Mouse (Mus musculus) cerebellum, postnatal 25 days (tissue): ENCODE data around the gene Ndufb2.

ENCODE experiments used
- DNase-seq, 2 experiments: peaks; one replicate each; pipeline ENCODE4 v3.0.0; 2021; ENCODE audit warnings: mixed read lengths in 2 of 2

Ndufb2 gene

DNA sequence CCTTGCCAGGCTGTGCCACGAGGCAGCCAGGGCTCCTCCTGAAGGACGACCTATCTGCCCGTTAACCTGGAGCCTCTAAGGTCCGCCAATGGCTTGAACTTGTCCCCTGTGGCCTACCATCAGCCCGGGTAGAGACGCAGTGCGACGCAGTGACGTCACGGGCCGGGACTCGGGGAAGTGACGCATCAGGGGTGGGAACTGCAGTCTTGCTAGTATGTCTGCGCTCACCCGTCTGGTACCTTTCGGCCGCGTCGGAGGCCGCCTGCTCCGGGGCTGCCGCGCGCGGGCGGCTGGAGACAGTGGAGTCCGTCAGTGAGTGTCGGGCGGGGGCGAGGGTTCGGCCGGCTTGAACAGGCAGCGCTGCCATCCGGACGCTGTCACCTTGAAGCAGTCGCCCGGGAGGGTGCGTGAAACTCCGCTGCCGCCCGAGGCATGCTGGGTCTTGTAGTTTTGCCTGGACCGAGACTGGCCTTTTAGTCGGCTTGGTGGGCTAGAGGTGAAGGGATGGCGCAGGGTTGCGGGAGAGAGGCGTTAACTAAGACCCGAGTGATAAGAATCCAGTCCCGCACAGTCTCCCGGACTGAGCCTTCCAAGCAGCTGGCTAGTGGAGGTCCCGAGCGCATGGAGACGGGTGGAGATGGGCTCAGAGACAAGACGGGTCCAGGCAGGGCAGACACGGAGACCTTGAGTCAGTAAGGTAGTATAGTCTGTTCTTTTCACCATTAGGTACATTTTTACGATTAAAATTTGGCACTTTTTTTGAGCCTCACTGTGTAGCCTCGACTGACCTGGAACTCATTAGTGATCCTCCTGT, at the start of gene Ndufb2:
TSS of gene Ndufb2 (plus strand) at position 174 of the 814 bp plus-strand sequence.
- peak; percentile 98 for DNase-seq

DNA sequence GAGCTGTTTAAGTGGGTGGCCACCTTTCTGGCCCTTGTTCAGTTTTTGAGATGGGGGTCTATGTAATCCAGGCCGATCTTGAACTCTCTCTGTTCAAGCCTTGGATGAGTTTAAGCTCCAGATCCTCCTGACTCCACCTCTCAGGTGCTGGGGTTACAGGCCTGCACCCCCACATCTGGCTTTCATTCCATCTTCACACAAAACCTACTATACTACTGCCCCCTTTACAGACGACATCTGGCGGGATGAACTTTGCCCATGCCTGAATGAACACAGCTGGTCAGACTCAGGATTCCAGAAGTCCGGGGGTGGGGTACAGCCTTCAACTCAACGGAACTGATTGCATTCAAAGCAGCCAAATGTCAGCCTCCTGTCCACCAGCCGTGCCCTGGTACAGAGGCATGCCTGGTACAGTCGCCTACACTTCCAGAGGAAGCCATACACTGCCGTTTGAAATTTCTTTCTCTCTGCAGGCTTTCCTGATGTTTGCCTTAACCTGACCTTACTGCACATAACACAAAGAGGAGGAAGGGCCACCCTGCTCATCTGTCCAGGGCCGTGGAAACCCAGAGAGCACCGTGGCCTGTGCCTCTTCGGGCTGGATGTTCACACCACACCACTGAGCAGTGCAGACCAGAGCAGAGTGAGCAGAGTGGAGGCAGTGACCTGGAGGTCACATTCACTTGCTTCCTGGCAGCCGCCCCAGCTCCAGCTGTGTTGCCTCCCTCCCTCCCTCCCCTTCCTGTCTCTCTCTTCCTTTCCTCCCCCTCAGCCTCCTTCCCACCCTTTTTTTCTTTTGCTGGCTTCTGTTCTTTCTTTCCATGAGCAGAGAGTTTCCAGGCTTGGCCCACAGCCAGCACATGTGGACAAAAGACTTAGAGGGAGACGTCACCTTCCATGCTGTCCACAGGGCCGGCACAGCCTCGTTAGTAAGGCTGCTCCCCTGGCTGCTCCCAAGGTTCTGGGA, 49.5 kb upstream of the Ndufb2 start:
- DNase-seq = peak in 1 of 2 experiments; percentile 42

DNA sequence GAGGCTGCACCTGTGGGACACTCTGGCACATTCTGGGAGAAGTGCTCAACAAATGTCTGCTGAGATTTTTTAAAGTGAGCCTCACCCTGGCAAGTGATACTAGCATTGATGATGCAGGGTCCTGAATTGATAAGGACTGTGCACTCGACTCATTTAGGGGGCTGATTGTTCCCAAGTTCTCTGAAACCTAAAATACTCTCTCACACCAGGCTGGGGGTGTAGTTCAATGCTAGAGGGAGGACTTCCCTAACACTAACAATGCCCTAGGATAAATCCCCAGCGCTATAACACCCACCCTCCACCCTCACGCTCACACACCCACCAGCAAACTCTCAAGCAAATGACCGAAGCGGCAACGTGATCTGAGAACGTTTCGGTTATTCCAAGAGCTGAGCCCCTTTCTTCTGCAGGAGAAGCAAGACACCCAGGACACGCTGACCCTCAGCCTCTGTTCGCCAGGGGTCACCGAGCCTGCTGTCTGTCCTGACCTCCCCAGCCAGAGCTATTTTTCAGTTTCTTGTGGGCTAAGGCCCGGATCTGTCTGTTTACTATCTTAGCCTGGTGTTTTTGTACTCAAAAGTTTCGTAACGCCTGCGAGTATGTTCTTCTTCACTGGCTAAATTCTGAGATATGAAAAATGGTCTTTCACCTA, 48.5 kb upstream of the Ndufb2 start:
- DNase-seq = no peak

DNA sequence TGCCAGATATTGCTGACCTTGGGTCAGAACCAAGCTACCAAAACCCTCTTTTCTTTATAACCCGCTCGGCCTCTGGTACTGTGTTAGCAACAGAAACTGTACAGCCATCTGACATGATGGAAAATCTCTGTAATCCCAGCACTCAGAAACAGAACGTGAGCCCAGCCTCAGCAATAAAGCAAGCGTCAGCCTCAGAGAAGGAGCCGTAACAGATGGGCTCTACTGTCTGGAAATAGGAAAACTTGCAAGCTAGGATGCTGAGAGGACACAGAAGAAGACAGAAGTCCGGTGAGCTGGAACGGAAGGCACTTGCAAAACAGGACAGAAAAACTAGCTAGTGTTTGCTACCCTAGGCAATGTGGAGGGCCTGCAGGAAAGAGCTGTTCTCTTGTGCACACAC, 46.9 kb upstream of the Ndufb2 start:
- DNase-seq = no peak

DNA sequence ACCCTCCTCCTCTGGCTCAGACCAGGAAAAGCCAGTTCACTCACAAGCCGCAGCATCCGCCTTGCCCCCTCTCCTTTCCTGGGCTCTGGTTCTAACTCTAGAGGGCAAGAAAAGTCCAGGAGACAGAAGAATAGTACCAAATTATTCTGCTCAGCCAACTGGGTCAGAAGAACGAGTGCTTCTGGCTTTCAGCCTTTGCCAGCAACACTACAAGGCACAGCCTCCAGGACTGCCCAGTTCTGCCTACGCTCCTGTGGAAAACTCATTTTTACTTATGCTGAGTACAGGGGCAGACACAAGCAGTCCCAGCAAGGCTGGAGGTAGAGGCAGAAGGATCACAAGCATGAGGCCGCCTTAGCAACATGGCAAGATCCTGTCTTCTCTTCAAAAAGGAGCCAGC, 44.3 kb upstream of the Ndufb2 start:
- no peak for DNase-seq

DNA sequence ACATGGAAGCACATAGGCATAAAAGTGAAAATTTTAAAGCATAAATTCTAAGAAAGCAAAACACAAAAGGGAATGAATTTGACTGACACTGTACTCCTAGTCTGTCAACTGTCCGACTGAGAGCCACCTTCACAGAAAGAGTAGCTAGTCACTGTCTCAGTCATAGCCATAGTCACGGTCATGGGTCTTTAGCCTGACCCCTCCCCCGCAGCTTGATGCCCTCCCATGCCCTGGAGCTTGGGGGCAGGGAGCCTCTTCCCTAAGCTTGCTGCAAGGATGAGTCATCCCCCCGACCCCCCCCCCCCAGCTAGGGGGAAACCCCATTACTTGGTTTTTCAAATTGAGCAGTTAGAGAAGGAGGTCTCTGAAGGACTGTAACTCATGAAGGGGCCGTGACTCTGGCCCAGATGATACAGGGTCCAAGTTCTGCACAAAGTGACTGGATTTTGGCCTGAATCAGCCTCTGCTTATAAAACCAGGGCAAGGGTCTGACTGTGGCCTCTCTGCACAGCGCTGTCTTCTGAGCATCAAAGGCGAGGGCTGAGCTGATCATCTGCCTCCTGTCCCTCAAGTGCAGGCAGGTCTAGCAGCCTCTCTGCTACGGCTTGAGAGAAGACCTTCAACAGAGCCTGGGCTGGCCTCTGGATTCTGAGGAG, 40.3 kb upstream of the Ndufb2 start:
- no peak for DNase-seq

DNA sequence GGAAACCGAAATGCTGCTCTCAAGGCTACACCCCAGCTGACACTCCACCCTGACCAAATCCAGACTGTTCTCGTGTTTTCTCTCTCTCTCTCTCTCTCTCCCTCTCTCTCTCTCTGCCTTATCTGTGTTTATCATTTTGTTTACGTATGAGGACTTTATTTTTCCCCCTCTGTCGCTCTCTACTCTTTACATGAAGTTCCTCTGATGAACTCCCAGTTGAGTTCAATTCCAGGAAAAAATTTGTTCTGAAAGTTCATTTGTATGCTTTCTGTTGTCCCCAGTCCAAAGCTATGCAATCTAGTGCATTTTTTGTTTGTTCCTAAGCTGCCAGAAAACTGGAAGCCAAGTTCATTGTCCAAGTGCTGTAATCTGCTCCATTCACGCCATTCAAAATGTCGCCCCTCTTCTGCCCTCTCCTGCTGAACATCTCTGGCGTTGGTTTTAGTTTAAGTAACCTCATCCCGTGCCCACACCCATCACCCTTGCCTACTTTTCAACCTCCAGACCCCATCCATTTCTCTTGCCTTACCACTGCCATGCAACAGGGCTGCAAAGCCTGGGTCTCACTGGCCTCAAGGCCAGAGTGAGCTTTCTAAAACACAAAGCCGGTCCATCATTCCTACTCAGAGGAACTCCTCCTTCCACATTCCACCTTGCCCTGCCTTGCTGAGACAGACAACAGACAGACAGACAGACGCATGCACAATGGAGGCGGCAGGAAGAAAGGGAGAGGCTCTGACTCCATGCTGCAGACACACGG, 37.3 kb upstream of the Ndufb2 start:
- DNase-seq = no peak

DNA sequence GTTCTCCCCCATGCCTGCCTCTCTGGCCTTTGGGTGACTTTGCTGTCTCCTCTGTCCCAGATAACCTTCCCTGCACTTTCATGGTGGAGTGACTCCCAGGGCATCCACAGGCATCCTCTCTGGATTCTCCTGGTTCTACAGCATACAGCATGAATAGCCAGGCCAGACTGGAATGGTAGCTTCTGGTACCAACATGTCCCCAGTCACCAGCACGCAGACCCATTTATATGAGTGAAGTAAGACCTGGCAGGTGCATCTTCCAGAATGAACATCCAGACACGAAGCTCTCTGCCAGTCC, 36.8 kb upstream of the Ndufb2 start:
- DNase-seq = no peak

DNA sequence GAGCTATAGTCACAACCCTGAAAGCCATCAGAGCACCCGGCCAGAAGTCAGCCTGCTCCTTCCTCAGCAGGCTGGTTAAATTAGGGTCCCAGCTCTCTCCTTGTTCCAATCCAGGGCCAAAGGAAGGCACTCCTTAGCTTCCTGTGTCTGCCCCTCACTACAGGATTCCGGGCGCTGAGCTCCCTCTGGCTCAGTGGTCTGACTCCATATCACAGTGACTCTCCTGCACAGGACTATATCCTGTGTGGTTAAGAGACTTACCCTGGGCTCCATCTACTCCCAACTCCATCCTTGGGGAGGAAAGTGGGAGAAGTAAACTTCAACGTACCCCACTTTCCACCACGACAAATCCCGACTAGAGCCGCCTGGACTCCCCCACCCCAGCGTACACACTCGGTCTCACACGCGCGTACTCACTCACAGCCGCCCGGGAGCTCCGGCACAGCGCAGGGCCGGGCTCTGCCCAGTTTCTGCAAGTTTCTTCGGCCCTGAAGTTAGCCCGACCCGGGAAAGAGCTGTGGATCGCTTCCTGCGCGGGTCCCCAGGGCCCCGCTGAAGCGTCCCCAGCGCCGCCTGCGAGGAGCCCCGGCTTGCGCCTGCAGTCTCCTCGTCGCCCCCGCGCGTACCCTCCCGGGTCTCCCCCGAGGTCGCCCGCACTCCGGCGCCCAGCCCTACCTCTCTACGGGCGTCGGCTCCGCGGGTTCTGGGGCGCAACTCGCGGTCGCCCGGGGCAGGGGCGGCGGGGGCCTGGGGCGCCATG, 35.3 kb upstream of the Ndufb2 start:
- DNase-seq = peak; percentile 58 to 61

DNA sequence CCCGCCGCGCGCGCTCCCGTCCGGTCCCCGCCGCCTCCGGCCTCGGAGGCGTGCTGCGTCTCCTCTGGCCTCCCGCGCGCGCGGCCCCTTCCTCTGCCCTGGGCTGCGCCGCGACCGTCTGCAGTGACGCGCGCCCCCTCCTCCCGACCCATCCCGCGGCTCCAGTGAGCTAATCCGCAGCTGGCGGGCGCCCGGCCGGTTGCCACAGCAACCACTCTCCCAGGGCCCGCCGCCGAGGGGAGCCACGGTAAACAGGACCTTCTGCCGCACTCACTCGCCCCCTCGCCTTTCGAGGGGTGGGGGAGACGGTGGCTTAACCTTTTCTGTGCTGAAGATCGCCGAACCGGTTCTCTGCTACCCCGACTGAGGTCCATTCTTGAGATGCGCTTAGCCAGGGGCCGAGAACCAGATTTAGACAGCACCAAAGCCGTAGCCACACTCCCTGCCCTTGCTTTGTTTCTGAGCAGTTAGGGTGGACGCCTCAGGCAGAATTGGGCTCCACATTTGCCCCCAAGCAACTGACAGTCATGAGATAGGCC, 34.6 kb upstream of the Ndufb2 start, which contains the start of gene Dennd2a:
TSS of gene Dennd2a (minus strand) at position 145 of the 539 bp plus-strand sequence.
- peak; percentile 75 to 80 for DNase-seq

DNA sequence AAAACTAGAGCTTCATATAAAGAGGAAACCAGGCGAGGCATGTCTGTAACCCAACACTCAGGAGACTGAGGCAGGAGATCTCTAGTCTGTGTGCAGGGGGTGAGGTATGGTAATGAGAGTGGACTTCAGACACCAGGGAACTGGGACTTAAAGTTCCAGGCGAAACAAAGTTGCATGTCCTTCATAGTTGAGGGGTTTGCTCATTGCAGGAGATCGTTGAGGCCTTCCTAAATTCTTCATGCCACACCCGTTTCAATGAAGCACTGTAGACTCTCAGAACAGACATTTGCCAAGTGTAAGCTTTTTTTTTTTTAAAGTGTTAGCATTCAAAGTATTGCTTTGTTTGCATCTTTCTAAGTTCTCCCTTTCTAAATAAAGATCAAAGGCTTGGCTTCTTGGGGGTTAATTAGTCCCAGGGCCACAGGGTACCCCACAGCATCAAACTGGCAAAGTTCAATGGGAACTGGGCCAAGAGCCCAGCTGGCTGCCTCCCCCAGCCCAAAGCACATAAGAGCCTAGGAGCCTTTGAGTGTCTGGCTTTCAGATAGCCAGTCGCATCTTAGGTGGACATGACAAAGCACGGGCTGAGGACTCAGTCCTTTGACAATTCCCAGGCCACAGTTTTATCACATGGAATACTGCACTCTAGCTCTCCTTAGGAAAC, 33.0 kb upstream of the Ndufb2 start:
- DNase-seq = no peak

DNA sequence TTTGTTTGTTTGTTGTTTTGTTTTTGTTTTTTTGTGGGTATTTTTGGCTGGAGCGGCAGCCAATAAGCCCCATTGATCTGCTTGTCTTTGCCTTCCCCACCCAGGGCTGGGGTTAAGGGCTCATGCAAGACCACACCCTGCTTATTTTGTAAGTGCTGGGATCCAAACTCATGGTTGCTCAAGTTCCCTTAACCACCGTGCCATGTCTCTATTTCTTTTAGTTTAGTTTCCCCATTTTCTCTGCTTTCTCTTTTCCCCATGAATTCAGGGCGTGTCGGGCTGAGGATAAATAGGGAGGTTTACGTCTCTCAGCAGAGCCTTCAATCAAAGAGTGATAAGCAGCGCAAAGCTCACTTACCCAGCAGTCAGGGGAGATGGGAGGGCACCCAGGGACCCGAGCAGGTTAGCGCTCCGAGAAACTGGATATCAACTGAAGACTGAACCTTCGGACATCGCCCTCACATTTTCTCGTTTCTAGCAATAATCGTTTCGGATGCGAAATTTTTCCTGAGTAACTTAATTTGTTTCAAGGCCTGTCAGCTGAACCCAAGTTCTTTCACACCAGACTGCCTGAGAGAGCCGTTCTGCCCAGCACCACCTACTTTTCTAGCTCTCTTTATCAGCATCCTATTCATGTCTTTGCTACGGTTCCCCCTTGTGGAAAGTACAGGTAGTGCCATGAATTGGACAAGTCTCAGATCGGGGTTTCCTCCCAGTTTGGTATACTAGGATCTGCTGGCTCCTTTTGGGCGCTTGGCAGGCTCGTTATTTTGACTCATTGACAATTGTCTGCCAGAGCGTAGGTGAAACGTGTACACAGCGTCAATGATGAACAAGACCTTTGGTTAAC, 30.0 kb upstream of the Ndufb2 start:
- peak; percentile 75 to 88 for DNase-seq

DNA sequence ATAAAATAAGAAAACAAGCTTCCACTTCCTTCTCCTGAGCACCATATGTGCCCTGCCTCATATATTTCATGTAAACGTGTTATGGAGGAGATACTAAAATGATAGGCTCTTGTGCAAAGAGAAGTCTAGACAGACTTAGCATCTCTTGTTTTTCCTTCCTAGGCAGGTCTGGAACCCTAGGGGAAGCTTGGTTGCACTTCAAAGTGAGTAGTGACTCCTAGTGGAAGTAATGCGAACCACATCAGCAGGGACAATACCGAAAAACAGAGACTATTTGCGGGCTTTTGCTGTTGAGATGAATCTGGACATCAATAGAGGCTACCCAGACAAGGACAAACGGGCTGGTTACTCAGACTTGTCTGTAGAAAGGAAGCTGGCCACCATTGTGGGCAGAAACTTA, 24.8 kb upstream of the Ndufb2 start:
- peak in 1 of 2 experiments; percentile 55 for DNase-seq

DNA sequence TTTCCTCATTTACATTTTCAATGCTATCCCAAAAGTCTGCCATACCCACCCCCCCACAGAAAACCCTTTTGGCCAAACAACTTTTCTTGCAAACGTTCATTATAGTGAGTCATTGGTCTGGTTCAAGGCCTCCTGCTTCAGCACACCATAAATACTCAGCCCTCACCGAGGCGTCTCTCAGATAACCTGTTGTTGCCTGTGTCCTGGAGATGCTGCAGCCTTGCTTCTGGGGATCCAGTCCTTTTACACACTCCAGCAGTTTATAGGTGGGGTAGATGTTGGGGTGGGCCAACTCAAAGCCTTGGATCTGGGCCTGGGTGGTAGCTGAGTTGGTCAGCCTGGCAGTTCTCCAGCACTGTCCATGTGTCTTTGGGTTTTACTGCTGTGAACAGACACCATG, 21.9 kb upstream of the Ndufb2 start:
- no peak for DNase-seq

DNA sequence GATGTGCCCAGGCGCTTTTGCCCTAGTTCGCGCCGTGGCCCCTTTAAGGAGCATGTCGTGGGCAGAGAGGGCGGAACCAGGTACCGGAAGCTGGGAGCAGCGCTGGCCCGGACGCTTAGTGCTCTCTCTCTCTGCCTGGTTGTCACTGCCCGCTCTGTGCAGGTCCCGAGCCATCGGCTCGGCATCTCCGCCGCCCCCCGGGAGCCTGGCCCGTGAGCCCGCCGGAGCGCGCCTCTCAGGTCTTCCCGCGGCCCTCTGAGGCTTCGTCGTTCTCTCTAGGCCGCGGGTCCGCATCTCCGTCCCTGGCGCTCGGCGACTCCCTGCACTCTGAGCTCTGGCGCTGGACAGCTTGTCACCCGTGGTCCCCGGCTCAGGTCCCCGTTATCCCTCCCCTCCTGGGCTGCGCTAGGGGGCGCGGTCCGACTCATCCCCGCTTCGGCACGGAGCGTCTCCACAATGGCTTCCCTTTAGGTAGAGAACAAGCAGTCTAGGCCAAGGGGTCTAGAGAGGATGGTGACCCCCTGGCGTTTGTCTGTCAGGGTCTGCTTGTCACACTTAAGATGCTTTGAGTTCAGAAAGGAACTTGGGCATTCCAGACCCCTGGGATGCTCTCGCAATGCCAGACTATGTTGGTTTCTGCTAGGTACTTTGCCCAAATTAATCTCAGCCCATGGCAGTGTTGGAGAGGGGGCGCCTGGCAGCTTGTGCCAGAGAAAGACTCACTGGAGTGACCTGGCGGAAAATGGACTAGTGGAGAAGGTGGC, 18.4 kb upstream of the Ndufb2 start, which contains the start of gene Adck2:
TSS of gene Adck2 (plus strand) at position 83 of the 764 bp plus-strand sequence.
- DNase-seq = peak; percentile 90 to 91

DNA sequence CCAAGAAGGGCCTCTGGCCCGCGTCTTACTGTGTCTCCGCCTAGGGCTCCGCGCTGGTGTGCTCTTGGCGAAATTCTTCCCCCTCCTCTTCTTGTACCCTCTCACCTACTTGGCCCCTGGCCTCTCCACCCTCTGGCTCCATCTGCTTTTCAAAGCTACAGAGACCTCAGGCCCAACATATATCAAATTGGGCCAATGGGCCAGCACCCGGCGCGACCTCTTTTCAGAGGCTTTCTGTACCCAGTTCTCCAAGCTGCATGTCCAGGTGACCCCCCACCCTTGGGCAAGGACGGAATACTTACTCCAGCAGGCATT, 17.9 kb upstream of the Ndufb2 start:
- DNase-seq = peak in 1 of 2 experiments; percentile 52

DNA sequence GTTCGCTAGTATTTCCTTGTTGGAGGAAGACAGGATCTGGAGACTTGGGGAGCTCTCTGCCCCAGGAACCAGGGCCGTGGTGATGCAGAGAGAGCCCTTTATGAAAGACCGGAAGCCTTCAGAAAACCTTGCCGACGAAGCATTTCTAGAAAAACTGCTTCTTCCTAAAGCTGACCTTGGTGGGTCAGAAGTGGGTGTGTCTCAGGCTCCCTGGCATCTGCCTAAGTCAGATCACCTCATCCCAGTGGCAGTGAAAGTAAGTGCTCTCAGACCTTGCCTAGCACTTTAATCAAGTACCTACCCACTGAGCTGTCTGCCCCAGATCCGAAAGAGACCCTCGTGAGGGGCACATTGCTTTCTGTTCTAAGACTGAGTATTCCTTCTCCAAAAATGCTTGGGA, 17.4 kb upstream of the Ndufb2 start:
- no peak for DNase-seq

DNA sequence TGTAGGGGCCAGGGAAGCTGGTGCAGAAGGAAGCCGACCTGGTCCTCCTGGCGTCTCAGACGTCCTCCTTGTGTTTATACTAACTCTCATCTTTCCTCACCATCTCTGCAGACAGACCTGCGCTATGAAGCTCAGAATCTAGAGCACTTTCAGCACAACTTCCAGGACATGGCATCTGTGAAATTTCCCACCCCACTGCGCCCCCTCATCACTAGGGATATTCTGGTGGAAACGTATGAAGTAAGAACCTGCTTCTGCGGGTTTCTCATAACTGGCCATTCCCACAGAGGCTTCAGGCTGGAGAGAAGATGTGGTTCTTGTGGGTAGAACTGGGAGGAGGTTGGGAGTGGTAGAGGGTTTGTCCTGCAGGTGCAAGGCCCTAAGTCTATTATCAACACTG, 12.8 kb upstream of the Ndufb2 start:
- DNase-seq = no peak

DNA sequence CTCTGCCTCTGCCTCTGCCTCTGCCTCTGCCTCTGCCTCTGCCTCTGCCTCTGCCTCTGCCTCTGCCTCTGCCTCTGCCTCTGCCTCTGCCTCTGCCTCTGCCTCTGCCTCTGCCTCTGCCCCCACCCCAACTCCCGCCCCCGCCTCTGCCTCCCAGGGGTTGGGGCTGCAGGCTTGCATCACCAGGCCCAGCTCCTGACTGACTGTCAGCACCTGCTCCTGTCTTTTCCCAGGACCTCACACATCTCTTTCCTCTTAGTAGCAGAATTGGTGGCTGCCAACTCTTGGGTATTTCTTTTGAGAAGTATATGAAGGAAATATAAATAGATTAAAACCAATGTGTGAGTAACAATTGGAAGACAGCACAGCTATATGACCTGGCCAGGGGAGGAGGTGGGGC, 11.8 kb upstream of the Ndufb2 start:
- DNase-seq = no peak
